Mouse (Mus musculus) midbrain, embryonic 13.5 days (tissue): ENCODE results near the gene Ifit1bl1. TPM values are rescaled to one million over a fixed set of nuclear protein-coding genes. Genes with fewer than 3 reads are reported as not detected.
"Not testable (repeated sequence)": the region's sequence is repeated elsewhere in the genome, so short reads cannot be mapped to it uniquely, and the experiment has no call there.

Experiments used
- ATAC-seq: fragments of 200-750 bp; cut with Nextera tagmentation; 2 replicates; pipeline ENCODE4 v1.8.0; 2017; ENCODE audit warnings: mild to moderate bottlenecking, moderate TSS enrichment, moderate library complexity
- H3K27ac ChIP-seq: fragments of 300-500 bp; sonication (generic); 2 replicates; pipeline ENCODE4 v1.5.1; 2015; ENCODE audit warnings: inconsistent platforms, mild to moderate bottlenecking, moderate library complexity
- H3K27me3 ChIP-seq: fragments of 300-500 bp; sonication (generic); 2 replicates; pipeline ENCODE4 v1.6.1; 2015; ENCODE audit warnings: mild to moderate bottlenecking, inconsistent platforms
- H3K36me3 ChIP-seq: fragments of 300-500 bp; sonication (generic); 2 replicates; pipeline ENCODE4 v1.6.1; 2015; ENCODE audit warnings: mild to moderate bottlenecking, inconsistent platforms
- H3K4me1 ChIP-seq: fragments of 300-500 bp; sonication (generic); replicated peaks from 2 replicates; pipeline ENCODE4 v1.6.1; 2015; ENCODE audit warnings: inconsistent platforms
- H3K4me2 ChIP-seq: fragments of 300-500 bp; sonication (generic); replicated peaks from 2 replicates; pipeline ENCODE4 v1.6.1; 2015; ENCODE audit warnings: moderate library complexity, mild to moderate bottlenecking, inconsistent platforms
- H3K4me3 ChIP-seq: fragments of 300-500 bp; sonication (generic); replicated peaks from 2 replicates; pipeline ENCODE4 v1.5.1; 2015; ENCODE audit warnings: mild to moderate bottlenecking, inconsistent platforms
- H3K9ac ChIP-seq: fragments of 300-500 bp; sonication (generic); replicated peaks from 2 replicates; pipeline ENCODE4 v1.6.1; 2015; ENCODE audit warnings: mild to moderate bottlenecking, inconsistent platforms
- H3K9me3 ChIP-seq: fragments of 300-500 bp; sonication (generic); 2 replicates; pipeline ENCODE4 v1.6.1; 2016; ENCODE audit warnings: mild to moderate bottlenecking, inconsistent platforms
- WGBS: fragments of 180-500 bp; shearing (Covaris S2); methylation state at CpG from one replicate; pipeline ENCODE4 v1.1.7; 2015; 5-methylcytosine and 5-hydroxymethylcytosine counted together
- polyA plus RNA-seq: library from polyadenylated mRNA; unstranded; fragments of >200 nt; fragmentation: Nextera tagmentation; extraction: Ambion mirVana; gene quantifications from 2 replicates; pipeline ENCODE4 v1.2.1, GENCODE M21; 2015

Gene Ifit1bl1
- polyA plus RNA-seq, 1 experiment from 2014 or later, result 0.48 TPM

GRCm38 (mm10) chr19:34612243-34613001 lies 10.7 kb upstream of the Ifit1bl1 start:
- H3K9ac ChIP-seq, H3K4me3 ChIP-seq, ATAC-seq, H3K9me3 ChIP-seq, H3K27ac ChIP-seq, H3K36me3 ChIP-seq, H3K27me3 ChIP-seq, H3K4me2 ChIP-seq, H3K4me1 ChIP-seq: not testable (repeated sequence)
- 84% methylated on average over 6 of the region's 11 CpGs for WGBS

- not testable (repeated sequence) for H3K27ac ChIP-seq, H3K36me3 ChIP-seq, ATAC-seq, H3K9ac ChIP-seq, H3K9me3 ChIP-seq, H3K4me3 ChIP-seq, H3K27me3 ChIP-seq, H3K4me2 ChIP-seq, H3K4me1 ChIP-seq
- 74% methylated on average over 3 of the region's 3 CpGs for WGBS
Measured at GRCm38 (mm10) chr19:34610118-34610517, 8.4 kb upstream of the Ifit1bl1 start.

- H3K4me1 ChIP-seq, H3K4me3 ChIP-seq, H3K36me3 ChIP-seq, H3K27me3 ChIP-seq, H3K4me2 ChIP-seq, H3K27ac ChIP-seq, H3K9ac ChIP-seq, ATAC-seq, H3K9me3 ChIP-seq: not testable (repeated sequence)
- 67% methylated on average over 4 of the region's 4 CpGs for WGBS
Measured at GRCm38 (mm10) chr19:34607237-34608051, 5.7 kb upstream of the Ifit1bl1 start, which contains the start of gene Ifit3b. TSS of gene Ifit3b (plus strand) at chr19:34607970.

DNA sequence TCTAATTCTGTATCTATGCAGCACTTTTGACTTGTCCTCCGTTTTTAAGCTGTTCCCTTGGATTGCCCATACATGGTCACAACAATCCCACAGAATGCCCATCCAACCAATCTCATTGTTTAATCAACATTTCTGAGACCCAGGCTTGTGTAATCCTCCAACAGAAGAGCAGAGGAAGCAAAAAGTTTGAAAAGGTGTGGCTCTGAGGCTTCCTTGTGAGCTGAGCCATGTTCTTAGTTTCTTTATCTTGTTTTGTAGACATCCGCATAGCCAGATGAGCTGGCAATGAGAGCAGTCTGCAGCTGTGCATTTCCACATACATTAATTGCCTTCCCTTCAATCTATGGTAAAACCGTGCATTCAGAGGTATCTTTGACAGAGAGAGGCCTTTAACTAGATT lies 3.7 kb upstream of the Ifit1bl1 start:
- H3K9ac ChIP-seq, result no peak overlapping the region
- no peak overlapping the region for H3K4me2 ChIP-seq
- no peaks in the 10 kb centered on the region for H3K36me3 ChIP-seq
- H3K27ac ChIP-seq, result no peak overlapping the region
- ATAC-seq, result no peak
- no peaks in the 10 kb centered on the region for H3K9me3 ChIP-seq
- WGBS, result 86% methylated on average over 3 of the region's 3 CpGs
- H3K4me1 ChIP-seq, result no peaks in the 10 kb centered on the region
- no peak overlapping the region for H3K4me3 ChIP-seq
- H3K27me3 ChIP-seq, result no peaks in the 10 kb centered on the region

DNA sequence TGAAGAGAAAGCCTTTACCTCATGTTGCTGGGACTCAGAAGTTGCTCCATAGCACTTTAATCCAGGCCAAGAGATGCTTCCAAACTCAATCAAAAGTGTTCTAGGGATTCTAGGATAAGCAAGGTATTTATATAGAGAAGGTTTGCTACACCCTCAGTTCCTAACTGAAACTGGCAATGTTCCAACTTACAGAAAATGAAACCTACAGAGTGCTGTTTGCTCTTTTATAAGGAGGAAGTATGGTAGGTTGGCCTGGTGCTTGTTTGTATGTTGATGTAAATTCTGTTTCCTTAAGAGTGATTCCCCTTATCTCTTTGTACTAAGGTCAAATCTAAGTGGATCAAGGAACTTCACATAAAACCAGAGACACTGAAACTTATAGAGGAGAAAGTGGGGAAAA lies 2.5 kb downstream of the Ifit1bl1 start:
- not testable (repeated sequence) for ATAC-seq, H3K27me3 ChIP-seq, H3K4me3 ChIP-seq, H3K36me3 ChIP-seq, H3K27ac ChIP-seq, H3K4me2 ChIP-seq, H3K4me1 ChIP-seq, H3K9ac ChIP-seq, H3K9me3 ChIP-seq

- Histone ChIP-seq H3K36me3 (no peaks in the 10 kb centered on the region), H3K27ac (no peak overlapping the region), H3K4me2 (no peak overlapping the region), H3K4me3 (no peak overlapping the region), H3K4me1 (no peaks in the 10 kb centered on the region), H3K27me3 (no peaks in the 10 kb centered on the region), H3K9ac (no peak overlapping the region), H3K9me3 (no peaks in the 10 kb centered on the region)
- 88% methylated on average over 2 of the region's 2 CpGs for WGBS
- no peak for ATAC-seq
Measured at GRCm38 (mm10) chr19:34598341-34598740, 3.4 kb downstream of the Ifit1bl1 start.

- Histone ChIP-seq H3K9ac (no peak overlapping the region), H3K27ac (no peak overlapping the region), H3K9me3 (no peaks in the 10 kb centered on the region), H3K27me3 (no peaks in the 10 kb centered on the region), H3K4me3 (no peak overlapping the region), H3K4me1 (no peaks in the 10 kb centered on the region), H3K4me2 (no peak overlapping the region), H3K36me3 (no peaks in the 10 kb centered on the region)
- ATAC-seq, result no peak
Measured at GRCm38 (mm10) chr19:34596811-34597210, 4.9 kb downstream of the Ifit1bl1 start.

GRCm38 (mm10) chr19:34594523-34594922 lies 7.2 kb downstream of the Ifit1bl1 start:
- not testable (repeated sequence) for H3K27ac ChIP-seq

GRCm38 (mm10) chr19:34593456-34593855 lies 8.3 kb downstream of the Ifit1bl1 start:
- Histone ChIP-seq H3K9ac (no peak overlapping the region), H3K27me3 (no peaks in the 10 kb centered on the region), H3K4me1 (no peaks in the 10 kb centered on the region), H3K36me3 (no peaks in the 10 kb centered on the region), H3K27ac (no peak overlapping the region), H3K4me2 (no peak overlapping the region), H3K9me3 (no peaks in the 10 kb centered on the region), H3K4me3 (no peak overlapping the region)
- 92% methylated on average over 2 of the region's 2 CpGs for WGBS
- ATAC-seq, result no peak

More at GRCm38 (mm10) chr19:34594523-34594922, 7.2 kb downstream of the Ifit1bl1 start:
- H3K4me3 ChIP-seq, H3K27me3 ChIP-seq, H3K9me3 ChIP-seq, ATAC-seq, H3K36me3 ChIP-seq, H3K4me2 ChIP-seq, H3K4me1 ChIP-seq, H3K9ac ChIP-seq: not testable (repeated sequence)
- WGBS, result 85% methylated on average over 3 of the region's 3 CpGs

DNA sequence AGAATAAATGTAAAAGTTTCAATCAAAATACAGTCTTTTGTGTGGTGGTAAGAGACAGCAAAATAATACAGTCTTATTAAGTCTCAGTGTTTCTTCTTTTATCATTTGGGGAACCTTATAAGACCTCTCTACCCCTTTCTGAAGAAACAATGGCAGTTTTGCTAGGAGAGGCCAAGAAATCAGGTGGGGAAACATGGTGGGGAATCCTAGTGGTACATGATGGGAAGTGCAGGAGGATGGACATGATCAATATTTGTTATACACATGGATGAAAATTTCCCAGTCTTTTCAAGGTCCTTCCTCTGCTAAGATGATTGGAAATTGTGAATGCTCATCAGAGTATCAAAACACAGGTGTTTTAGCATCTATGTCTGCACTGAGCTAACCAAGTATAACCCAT lies 12.8 kb downstream of the Ifit1bl1 start:
- ATAC-seq, result no peak
- Histone ChIP-seq H3K9me3 (no peaks in the 10 kb centered on the region), H3K36me3 (no peaks in the 10 kb centered on the region), H3K9ac (no peak overlapping the region), H3K4me3 (no peak overlapping the region), H3K4me1 (no peaks in the 10 kb centered on the region), H3K27me3 (no peaks in the 10 kb centered on the region), H3K27ac (no peak overlapping the region), H3K4me2 (no peak overlapping the region)

- not testable (repeated sequence) for H3K36me3 ChIP-seq, H3K27me3 ChIP-seq, H3K9me3 ChIP-seq, H3K9ac ChIP-seq, H3K4me1 ChIP-seq, H3K27ac ChIP-seq, H3K4me3 ChIP-seq, H3K4me2 ChIP-seq
- 91% methylated on average over 8 of the region's 12 CpGs for WGBS
- ATAC-seq, result peak; percentile 27; the same call in 1 of the 2 replicates
Measured at GRCm38 (mm10) chr19:34587898-34588692, 13.7 kb downstream of the Ifit1bl1 start.
